19 mouse cellular contexts compared by ENCODE assay signal in the genomic region with DNA sequence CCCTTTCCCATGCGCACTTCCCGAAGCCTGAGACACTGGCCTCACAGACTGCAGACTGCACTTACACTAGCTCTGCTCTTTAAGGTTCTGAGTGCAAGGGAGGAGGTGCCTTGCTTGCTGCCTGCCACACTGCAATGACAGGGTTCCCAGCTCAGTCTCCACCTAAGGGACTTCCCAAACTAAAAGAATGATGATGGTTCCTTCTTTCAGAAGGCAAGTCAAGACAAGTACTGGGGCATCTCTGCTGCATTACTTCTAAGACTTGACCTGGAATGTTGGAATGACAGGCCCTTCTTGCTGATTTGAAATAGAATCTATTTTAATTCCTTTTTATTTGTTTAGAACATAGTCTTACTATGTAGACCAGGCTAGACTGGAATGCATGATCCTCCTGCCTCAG. TPM values are rescaled to one million over a fixed set of nuclear protein-coding genes. Genes with fewer than 3 reads are reported as not detected.
"Had no signal": no experiment of that assay in that cellular context is flagged by ENCODE, and none has a peak within 500 bp of the region (broad histone marks: within the 10 kb centered on the region; RNA-seq: fewer than 3 reads in every experiment).

No protein-coding gene starts in this region.

- H3K9ac ChIP-seq: limb, embryonic 15.5 days; liver, embryonic 15.5 days; lung, embryonic 15.5 days; neural tube, embryonic 13.5 days had no signal

- H3K27ac ChIP-seq: kidney, postnatal 0 days; limb, embryonic 15.5 days; liver, embryonic 15.5 days; lung, embryonic 15.5 days; macrophage; neural tube, embryonic 13.5 days had no signal

- H3K4me2 ChIP-seq: limb, embryonic 15.5 days; liver, embryonic 15.5 days; lung, embryonic 15.5 days; midbrain, embryonic 11.5 days; neural tube, embryonic 13.5 days had no signal

- ATAC-seq: midbrain, embryonic 16.5 days had no signal

- H3K4me3 ChIP-seq: limb, embryonic 15.5 days; liver, embryonic 15.5 days; lung, embryonic 15.5 days; megakaryocyte, embryonic 14.5 days; neural tube, embryonic 13.5 days had no signal

- H3K4me1 ChIP-seq: limb, embryonic 15.5 days; lung, embryonic 15.5 days had no signal

- H3K9me3 ChIP-seq: limb, embryonic 15.5 days; liver, embryonic 15.5 days; lung, embryonic 15.5 days; megakaryocyte, embryonic 14.5 days; neural tube, embryonic 13.5 days had no signal

- DNase-seq: kidney, postnatal 36 days; layer of hippocampus, adult 9-11 months; layer of hippocampus, postnatal 36 days; lung, postnatal 14 days; retina, postnatal 1 day; right cerebral cortex, postnatal 4 days; spleen, adult 18-20 months; thymus, adult 18-20 months; thymus, postnatal 14 days had no signal

- H3K27me3 ChIP-seq: limb, embryonic 15.5 days; liver, embryonic 15.5 days; lung, embryonic 15.5 days; megakaryocyte, embryonic 14.5 days; neural tube, embryonic 13.5 days had no signal

RNA-seq across cellular contexts. Expression of gene Gm42878, which starts 7.7 kb away (rescaled TPM):
- polyA plus RNA-seq: limb, embryonic 11.5 days; limb, embryonic 15.5 days; liver, embryonic 15.5 days; lung, embryonic 15.5 days; midbrain, embryonic 11.5 days; midbrain, embryonic 16.5 days; neural tube, embryonic 13.5 days had no signal

RNA-seq across cellular contexts. Expression of gene Adam1b, which starts 34.4 kb away (rescaled TPM):
- polyA plus RNA-seq: limb, embryonic 11.5 days; liver, embryonic 15.5 days; lung, embryonic 15.5 days; macrophage; midbrain, embryonic 11.5 days; midbrain, embryonic 16.5 days; neural tube, embryonic 13.5 days had no signal
